Mouse (Mus musculus) thymus, adult 2 months (tissue): ENCODE measurements around the gene Gm128. TPM values are rescaled to one million over a fixed set of nuclear protein-coding genes. Genes with fewer than 3 reads are reported as not detected.
"Not testable (repeated sequence)": the region's sequence is repeated elsewhere in the genome, so short reads cannot be mapped to it uniquely, and the experiment has no call there.

Experiments
- DNase-seq: peaks from one replicate; pipeline ENCODE4 v3.0.0; 2021
- H3K27ac ChIP-seq: fragments of 200-500 bp; 2 replicates; pipeline ENCODE4 v1.5.1; 2012; ENCODE audit warnings: low read length, control low read depth; ENCODE audit not compliant: control insufficient read depth, insufficient read depth
- H3K27me3 ChIP-seq: fragments of 200-500 bp; 2 replicates; pipeline ENCODE4 v1.6.1; 2012; ENCODE audit warnings: mild to moderate bottlenecking, low read length, moderate library complexity, mixed read lengths; ENCODE audit not compliant: control insufficient read depth, insufficient read depth
- H3K36me3 ChIP-seq: fragments of 200-500 bp; 2 replicates; pipeline ENCODE4 v1.6.1; 2012; ENCODE audit warnings: mild to moderate bottlenecking, low read length, moderate library complexity; ENCODE audit not compliant: control insufficient read depth, insufficient read depth
- H3K4me1 ChIP-seq: fragments of 200-500 bp; replicated peaks from 2 replicates; pipeline ENCODE4 v1.6.1; 2012; ENCODE audit warnings: low read length; ENCODE audit not compliant: control insufficient read depth, insufficient read depth
- H3K4me3 ChIP-seq: fragments of 200-500 bp; 2 replicates; pipeline ENCODE4 v1.5.1; 2012; ENCODE audit warnings: mild to moderate bottlenecking, low read length, control low read depth, moderate library complexity; ENCODE audit not compliant: control insufficient read depth, insufficient read depth
- CTCF ChIP-seq: fragments of 200-500 bp; IDR thresholded peaks from 2 replicates; pipeline ENCODE4 v1.5.1; 2012; ENCODE audit warnings: mild to moderate bottlenecking, control low read depth, low read length, moderate library complexity, borderline replicate concordance; ENCODE audit not compliant: control insufficient read depth, poor library complexity, insufficient read depth; ENCODE audit errors: extremely low read depth
- POLR2A ChIP-seq: fragments of 200-500 bp; IDR thresholded peaks from 2 replicates; pipeline ENCODE4 v1.6.1; 2012; ENCODE audit warnings: mild to moderate bottlenecking, low read length, control low read depth, moderate library complexity; ENCODE audit not compliant: control insufficient read depth, poor library complexity, insufficient read depth; ENCODE audit errors: extremely low read depth
- WGBS: fragments of 180-500 bp; shearing (Covaris S2); methylation state at CpG from one replicate; pipeline ENCODE4 v1.1.7; 2018; 5-methylcytosine and 5-hydroxymethylcytosine counted together
- polyA plus RNA-seq: library from polyadenylated mRNA; depleted of rRNA; stranded (reverse); fragments of >200 nt; gene quantifications from 2 replicates; pipeline ENCODE4 v1.2.3, GENCODE M21; 2012

The Gm128 gene
- polyA plus RNA-seq, 1 experiment, result 0.30 TPM

- H3K27ac ChIP-seq, result no peak overlapping the region; the same call in 1 of the 2 replicates
- H3K36me3 ChIP-seq, result peaks cover 11% of the 10 kb centered on the region; the same call in 1 of the 2 replicates
- no peak overlapping the region for H3K4me3 ChIP-seq
- 84% methylated on average over 6 of the region's 6 CpGs for WGBS
- TF ChIP-seq POLR2A (no peak), CTCF (no peak)
- H3K27me3 ChIP-seq, result no peaks in the 10 kb centered on the region
- DNase-seq, result no peak
- H3K4me1 ChIP-seq, result no peaks in the 10 kb centered on the region; the same call in 1 of the 2 replicates
Measured at GRCm38 (mm10) chr3:95218466-95219137, 22.8 kb downstream of the Gm128 start.

- under 1% methylated on average over 56 of the region's 56 CpGs for WGBS
- peak within 1 kb of the TSS; percentile 90 for H3K4me3 ChIP-seq
- peak; percentile 66 for TF ChIP-seq POLR2A
- peak; percentile 79; the same call in 1 of the 2 replicates for TF ChIP-seq CTCF
- peak; percentile 97 for DNase-seq
- H3K27ac ChIP-seq, result peak within 1 kb of the TSS; percentile 87
- peaks cover 8% of the 10 kb centered on the region; the same call in 1 of the 2 replicates for H3K36me3 ChIP-seq
- no peaks in the 10 kb centered on the region for H3K27me3 ChIP-seq
- no peaks in the 10 kb centered on the region; the same call in 1 of the 2 replicates for H3K4me1 ChIP-seq
Measured at GRCm38 (mm10) chr3:95217255-95218134, 23.9 kb downstream of the Gm128 start, which contains the start of gene Gabpb2. Gabpb2 (minus strand) TSS chr3:95217916.

- DNase-seq, result no peak
- peak overlapping the region; percentile 90 for H3K4me3 ChIP-seq
- no peaks in the 10 kb centered on the region for H3K27me3 ChIP-seq
- H3K4me1 ChIP-seq, result peaks cover 3% of the 10 kb centered on the region; the same call in 1 of the 2 replicates
- no peak overlapping the region for H3K27ac ChIP-seq
- peaks cover 8% of the 10 kb centered on the region; the same call in 1 of the 2 replicates for H3K36me3 ChIP-seq
- TF ChIP-seq CTCF (no peak), POLR2A (no peak)
- WGBS, result 25% methylated on average over 4 of the region's 4 CpGs
Measured at GRCm38 (mm10) chr3:95216655-95217254, 24.6 kb downstream of the Gm128 start.

DNA sequence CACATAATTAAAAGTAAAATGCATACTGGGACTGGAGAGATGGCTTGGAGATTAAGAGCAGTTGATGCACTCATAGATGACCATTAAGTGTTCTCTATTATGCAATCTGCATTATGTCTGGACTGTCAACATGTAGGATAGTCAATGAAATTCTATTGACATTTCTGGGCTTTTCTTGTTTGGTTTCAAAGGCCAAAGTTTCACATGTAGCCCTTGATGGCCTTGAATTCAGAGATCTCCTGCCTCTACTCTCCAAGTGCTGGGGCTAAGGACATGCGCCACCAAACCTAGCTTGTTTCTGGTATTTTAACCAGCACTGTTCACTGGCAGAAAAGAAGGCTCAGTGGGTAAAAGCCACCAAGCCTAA is 27.8 kb downstream of the Gm128 start:
- Histone ChIP-seq H3K4me1 (peaks cover 8% of the 10 kb centered on the region), H3K27ac (no peak overlapping the region), H3K36me3 (peaks cover 8% of the 10 kb centered on the region; the same call in 1 of the 2 replicates), H3K27me3 (no peaks in the 10 kb centered on the region), H3K4me3 (no peak overlapping the region)
- WGBS, result 100% methylated on average over 1 of the region's 1 CpGs
- TF ChIP-seq CTCF (no peak), POLR2A (no peak)
- DNase-seq, result no peak

DNA sequence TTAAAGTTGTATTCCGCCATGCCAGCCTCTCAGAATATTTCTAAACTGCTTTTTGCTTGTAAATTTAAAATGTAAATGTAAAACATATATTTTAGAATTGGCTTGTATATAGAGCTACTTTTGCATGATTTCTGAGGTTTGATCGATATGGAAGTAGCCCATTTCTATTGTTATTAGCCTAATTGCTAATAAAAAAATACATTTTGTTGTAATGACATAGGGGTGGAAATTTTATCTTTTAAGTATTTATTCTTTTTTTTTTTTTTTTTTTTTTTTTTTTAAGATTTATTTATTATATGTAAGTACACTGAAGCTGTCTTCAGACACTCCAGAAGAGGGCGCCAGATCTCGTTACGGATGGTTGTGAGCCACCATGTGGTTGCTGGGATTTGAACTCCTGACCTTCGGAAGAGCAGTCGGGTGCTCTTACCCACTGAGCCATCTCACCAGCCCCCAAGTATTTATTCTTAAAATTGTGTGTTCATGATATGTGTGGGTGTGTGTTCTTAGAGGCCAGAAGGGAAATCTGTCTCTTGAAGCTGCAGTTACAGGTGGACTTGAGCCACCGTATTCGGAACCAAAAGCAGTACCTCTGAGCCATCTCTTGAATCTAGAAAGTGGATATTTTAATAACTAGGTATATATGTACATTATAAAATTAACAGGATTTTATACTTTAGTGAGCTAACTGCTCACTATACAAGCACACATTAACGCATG is 28.3 kb downstream of the Gm128 start:
- H3K4me3 ChIP-seq, H3K4me1 ChIP-seq, H3K27ac ChIP-seq, DNase-seq, H3K27me3 ChIP-seq: not testable (repeated sequence)
- H3K36me3 ChIP-seq, result peaks cover 10% of the 10 kb centered on the region; the same call in 1 of the 2 replicates
- WGBS, result 93% methylated on average over 9 of the region's 10 CpGs

DNA sequence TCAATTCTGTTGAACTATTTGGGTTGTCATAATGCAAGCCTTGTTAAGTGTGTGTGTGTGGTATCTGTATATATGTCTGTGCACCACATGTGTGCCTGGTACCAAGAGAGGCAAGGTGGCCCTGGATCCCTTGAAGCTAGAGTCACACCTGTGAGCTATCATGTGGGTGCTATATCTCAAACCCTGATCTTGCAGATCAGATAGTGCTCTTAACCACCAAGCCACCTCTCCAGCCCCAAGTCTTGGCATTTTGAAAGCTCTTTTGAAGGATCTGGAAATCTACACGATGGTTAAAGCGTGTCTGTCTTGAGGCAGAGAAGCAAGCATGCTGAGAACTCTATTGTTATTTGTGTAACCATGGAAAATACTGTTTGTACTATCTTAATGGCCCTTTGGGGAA is 30.8 kb downstream of the Gm128 start:
- Histone ChIP-seq H3K4me1 (peaks cover 8% of the 10 kb centered on the region), H3K27ac (no peak overlapping the region), H3K27me3 (no peaks in the 10 kb centered on the region), H3K36me3 (peaks cover 26% of the 10 kb centered on the region), H3K4me3 (no peak overlapping the region)
- 0% methylated on average over 2 of the region's 2 CpGs for WGBS
- peak; percentile 53 for DNase-seq
- no peak for TF ChIP-seq POLR2A
- no peak for TF ChIP-seq CTCF
